ENCODE assay signal across 8 mouse cellular contexts in the genomic region with DNA sequence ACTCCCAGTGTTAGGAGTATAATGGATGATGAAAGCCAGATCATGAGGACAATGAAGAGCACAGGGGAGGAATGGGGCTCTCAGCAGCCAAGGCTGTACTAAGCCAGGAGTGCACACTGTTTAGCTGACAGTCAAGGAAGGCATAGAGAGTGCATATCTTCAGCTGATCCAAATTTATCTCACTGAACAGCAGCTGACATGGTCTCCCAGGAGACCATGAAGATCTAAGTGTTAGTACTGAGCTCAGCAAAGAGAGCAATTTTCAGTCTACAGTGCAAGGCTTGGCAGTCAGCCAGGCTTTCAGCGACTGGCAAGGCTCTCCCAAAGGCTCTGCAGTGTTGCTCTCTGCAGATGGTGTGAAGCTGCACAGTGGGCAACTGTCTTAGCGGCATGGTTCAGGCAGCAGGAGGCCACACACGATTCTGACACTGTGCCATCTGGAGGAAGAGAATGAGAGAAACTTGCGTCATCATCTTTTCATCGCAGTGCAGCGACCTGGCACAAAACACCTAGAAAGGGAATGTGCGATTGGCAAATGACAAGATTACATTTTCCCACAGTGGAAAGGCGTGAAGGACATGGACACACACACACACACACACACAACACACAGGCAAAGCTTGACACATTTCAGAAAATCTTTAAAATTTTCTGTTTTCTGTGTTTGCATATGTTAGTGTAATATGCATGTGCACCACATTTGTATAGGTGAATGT.
DNase-seq lines count a peak whose midpoint lies in the region; ATAC-seq lines count a peak whose summit lies in the region.

No protein-coding gene starts in this region.

- H3K4me1 ChIP-seq in embryonic facial prominence, embryonic 11.5 days (ENCODE audit: control insufficient read depth, insufficient read depth, low read length) = no peaks in the 10 kb centered on the region
- H3K4me1 ChIP-seq in embryonic facial prominence, embryonic 10.5 days = no peaks in the 10 kb centered on the region
- H3K4me1 ChIP-seq in intestine, embryonic 14.5 days (replicated peaks; ENCODE audit: control insufficient read depth, insufficient read depth, low read length) = no peaks in the 10 kb centered on the region
- no peaks in the 10 kb centered on the region for H3K4me1 ChIP-seq in neural tube, embryonic 12.5 days

- WGBS in embryonic facial prominence, embryonic 11.5 days = 87% methylated on average over 8 of the region's 8 CpGs
- WGBS in embryonic facial prominence, embryonic 10.5 days = 90% methylated on average over 8 of the region's 8 CpGs
- 60% methylated on average over 8 of the region's 8 CpGs for WGBS in intestine, embryonic 14.5 days
- WGBS in neural tube, embryonic 12.5 days = 38% methylated on average over 8 of the region's 8 CpGs

- DNase-seq in embryonic facial prominence, embryonic 11.5 days (ENCODE audit: low spot score) = no peak
- no peak for DNase-seq in embryonic facial prominence, embryonic 10.5 days (ENCODE audit: low spot score)
- DNase-seq in cerebellum, adult 9-10 months = peak; percentile 88
- peak; percentile 71 for DNase-seq in gastrocnemius, postnatal 14 days
- DNase-seq in intestine, embryonic 14.5 days (ENCODE audit: low spot score) = peak; percentile 63
- peak; percentile 81 to 93 for DNase-seq in left cerebral cortex, adult 9 months (ENCODE audit: low spot score in 2 of 2)
- peak; percentile 18 to 39 for DNase-seq in thymus, adult 18-20 months

- no peaks in the 10 kb centered on the region for H3K27me3 ChIP-seq in embryonic facial prominence, embryonic 11.5 days (ENCODE audit: control insufficient read depth, insufficient read depth, low read length)
- H3K27me3 ChIP-seq in embryonic facial prominence, embryonic 10.5 days (replicated peaks; ENCODE audit: low read depth, poor library complexity, severe bottlenecking) = no peaks in the 10 kb centered on the region
- H3K27me3 ChIP-seq in intestine, embryonic 14.5 days (replicated peaks; ENCODE audit: control insufficient read depth, insufficient read depth, low read length) = no peaks in the 10 kb centered on the region
- H3K27me3 ChIP-seq in neural tube, embryonic 12.5 days (replicated peaks) = no peaks in the 10 kb centered on the region

- peak; percentile 62; the same call in 1 of the 2 replicates for ATAC-seq in embryonic facial prominence, embryonic 11.5 days (replicated peaks; ENCODE audit: insufficient number of reproducible peaks, low FRiP score, low TSS enrichment, low read depth)
- peak; percentile 79; the same call in 1 of the 2 replicates for ATAC-seq in intestine, embryonic 14.5 days (replicated peaks; ENCODE audit: low FRiP score, low TSS enrichment, low read depth)
- ATAC-seq in neural tube, embryonic 12.5 days (ENCODE audit: low FRiP score, low read depth) = peak; percentile 97

- H3K9me3 ChIP-seq in embryonic facial prominence, embryonic 11.5 days (replicated peaks; ENCODE audit: control insufficient read depth, low read length) = no peaks in the 10 kb centered on the region
- no peaks in the 10 kb centered on the region for H3K9me3 ChIP-seq in embryonic facial prominence, embryonic 10.5 days
- H3K9me3 ChIP-seq in intestine, embryonic 14.5 days (ENCODE audit: control insufficient read depth, low read length) = no peaks in the 10 kb centered on the region
- H3K9me3 ChIP-seq in neural tube, embryonic 12.5 days = no peaks in the 10 kb centered on the region

- H3K4me2 ChIP-seq in embryonic facial prominence, embryonic 11.5 days (ENCODE audit: low read depth, low read length) = no peak overlapping the region
- H3K4me2 ChIP-seq in intestine, embryonic 14.5 days (ENCODE audit: low read length) = no peak overlapping the region
- H3K4me2 ChIP-seq in neural tube, embryonic 12.5 days (replicated peaks) = no peak overlapping the region

- no peak overlapping the region for H3K9ac ChIP-seq in embryonic facial prominence, embryonic 11.5 days (replicated peaks; ENCODE audit: low read length)
- H3K9ac ChIP-seq in intestine, embryonic 14.5 days (ENCODE audit: low read length) = no peak overlapping the region
- no peak overlapping the region for H3K9ac ChIP-seq in neural tube, embryonic 12.5 days

- H3K4me3 ChIP-seq in embryonic facial prominence, embryonic 11.5 days (ENCODE audit: low read depth, low read length) = no peak overlapping the region
- no peak overlapping the region for H3K4me3 ChIP-seq in embryonic facial prominence, embryonic 10.5 days
- no peak overlapping the region for H3K4me3 ChIP-seq in intestine, embryonic 14.5 days (ENCODE audit: low read depth, low read length)
- no peak overlapping the region for H3K4me3 ChIP-seq in neural tube, embryonic 12.5 days

- intact Hi-C loops in gastrocnemius, postnatal 14 days (cut with DNase I; ENCODE audit: low total_unique reads) = no loop called here

- no peaks in the 10 kb centered on the region for H3K36me3 ChIP-seq in embryonic facial prominence, embryonic 11.5 days (replicated peaks; ENCODE audit: control insufficient read depth, insufficient read depth, low read depth, low read length)
- peaks cover 25% of the 10 kb centered on the region for H3K36me3 ChIP-seq in embryonic facial prominence, embryonic 10.5 days (replicated peaks)
- H3K36me3 ChIP-seq in intestine, embryonic 14.5 days (ENCODE audit: control insufficient read depth, insufficient read depth, low read length) = no peaks in the 10 kb centered on the region
- H3K36me3 ChIP-seq in neural tube, embryonic 12.5 days = no peaks in the 10 kb centered on the region

- no peak overlapping the region for H3K27ac ChIP-seq in embryonic facial prominence, embryonic 11.5 days (replicated peaks; ENCODE audit: low read depth, low read length)
- no peak overlapping the region for H3K27ac ChIP-seq in embryonic facial prominence, embryonic 10.5 days (replicated peaks)
- no peak overlapping the region for H3K27ac ChIP-seq in intestine, embryonic 14.5 days (ENCODE audit: low read depth)
- H3K27ac ChIP-seq in neural tube, embryonic 12.5 days = no peak overlapping the region

Comparison
In these comparisons a context has a peak if more than half of its experiments do, and no peak if none do; other contexts are left out.
1. DNase-seq: peak in cerebellum, adult 9-10 months (single experiment), gastrocnemius, postnatal 14 days (single experiment), intestine, embryonic 14.5 days (single experiment), left cerebral cortex, adult 9 months (2 of 2) and thymus, adult 18-20 months (2 of 2); none in embryonic facial prominence, embryonic 11.5 days (single experiment) and embryonic facial prominence, embryonic 10.5 days (single experiment).
2. Peak in every context shown above with its lines, with median percentiles within 50 percentile points of each other: ATAC-seq.